Mouse (Mus musculus) lung, adult 2 months (tissue): Measurements from ENCODE around the gene Peak1.

Experiments
- CTCF ChIP-seq: fragments of 200-500 bp; IDR thresholded peaks from 2 replicates; pipeline ENCODE4 v1.5.1; 2011; ENCODE audit warnings: mild to moderate bottlenecking, low read length, control low read depth; ENCODE audit not compliant: insufficient read depth
- POLR2A ChIP-seq: fragments of 200-500 bp; IDR thresholded peaks from 2 replicates; pipeline ENCODE4 v1.6.1; 2011; ENCODE audit warnings: low read depth, mild to moderate bottlenecking, control low read depth, low read length, borderline replicate concordance; ENCODE audit errors: extremely low read depth

- TF ChIP-seq CTCF (no peak), POLR2A (no peak)
These were observed 263.3 kb downstream of the Peak1 start for GRCm38 (mm10) chr9:56154572-56154971.
